Mouse (Mus musculus): ENCODE results near the gene Klhl29.

Klhl29 gene

DNA sequence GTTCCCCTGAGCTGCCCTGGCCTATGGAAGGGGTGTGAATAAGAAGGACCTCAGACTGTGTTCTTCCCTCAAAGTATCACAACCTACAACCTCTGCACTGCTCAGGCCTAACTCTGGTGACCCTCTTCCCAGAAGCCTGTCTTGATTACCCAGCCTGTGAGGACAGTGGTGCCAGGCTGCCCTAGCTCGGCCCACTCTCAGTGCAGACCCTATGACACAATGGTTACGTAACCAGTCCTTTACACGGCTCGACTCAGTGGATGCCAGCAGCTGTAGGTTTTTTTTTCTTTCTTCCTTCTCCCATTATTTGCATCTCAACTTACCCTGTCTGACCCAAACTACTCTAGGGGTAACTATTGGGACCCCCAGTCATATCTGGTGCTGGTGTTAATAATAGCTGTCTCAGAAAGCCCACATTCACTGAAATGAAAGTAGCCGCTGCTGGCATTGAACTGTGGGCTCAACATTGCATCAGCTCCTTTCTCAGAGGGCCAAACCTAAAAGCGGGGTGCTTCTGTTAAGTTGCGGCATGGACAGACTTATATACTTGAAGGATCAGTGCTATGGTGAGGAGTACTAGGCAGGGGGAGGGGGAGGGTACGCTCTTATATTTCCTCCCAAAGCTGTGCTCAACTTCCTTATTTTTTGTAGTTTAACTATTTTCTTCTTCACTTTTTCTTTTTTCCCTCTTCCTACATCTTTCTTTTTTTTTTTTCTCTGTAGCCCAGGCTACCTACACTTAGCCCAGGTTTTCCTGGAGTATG, 152.9 kb downstream of the Klhl29 start:
- in situ Hi-C loops (cut with MboI, MseI): no loop called here

DNA sequence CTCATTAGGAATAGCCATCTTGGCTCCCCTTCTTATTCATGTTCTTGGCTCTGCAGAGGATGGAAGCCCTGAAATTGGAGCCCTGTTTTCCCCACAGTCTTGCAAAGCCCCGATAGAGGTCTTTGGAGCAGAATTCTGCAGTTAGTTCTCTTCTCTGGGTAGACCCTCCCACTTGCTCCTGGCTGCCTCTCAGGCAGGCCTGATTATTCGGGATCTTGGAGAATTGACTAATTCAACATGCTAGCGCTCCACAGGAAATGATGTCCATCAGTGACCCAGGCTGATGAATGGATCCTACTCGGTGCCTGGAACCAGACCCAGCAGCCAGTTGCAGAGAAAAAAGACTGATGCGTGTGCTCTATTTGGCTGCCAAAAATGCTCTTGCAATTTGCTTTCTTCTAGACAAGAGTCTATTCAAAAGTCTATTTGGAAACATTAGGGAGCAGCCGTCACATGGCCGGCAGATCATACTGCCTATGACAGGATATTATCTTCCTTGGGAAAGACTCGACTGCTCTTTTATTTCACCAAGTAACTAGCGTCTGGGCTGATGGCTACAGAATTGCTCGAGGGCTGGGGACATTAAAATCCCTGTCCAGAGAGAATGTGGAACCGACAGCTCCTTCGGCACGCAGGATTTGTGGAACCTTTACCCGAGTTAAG, 155.4 kb downstream of the Klhl29 start:
- in situ Hi-C loops (cut with MboI, MseI): no loop called here

DNA sequence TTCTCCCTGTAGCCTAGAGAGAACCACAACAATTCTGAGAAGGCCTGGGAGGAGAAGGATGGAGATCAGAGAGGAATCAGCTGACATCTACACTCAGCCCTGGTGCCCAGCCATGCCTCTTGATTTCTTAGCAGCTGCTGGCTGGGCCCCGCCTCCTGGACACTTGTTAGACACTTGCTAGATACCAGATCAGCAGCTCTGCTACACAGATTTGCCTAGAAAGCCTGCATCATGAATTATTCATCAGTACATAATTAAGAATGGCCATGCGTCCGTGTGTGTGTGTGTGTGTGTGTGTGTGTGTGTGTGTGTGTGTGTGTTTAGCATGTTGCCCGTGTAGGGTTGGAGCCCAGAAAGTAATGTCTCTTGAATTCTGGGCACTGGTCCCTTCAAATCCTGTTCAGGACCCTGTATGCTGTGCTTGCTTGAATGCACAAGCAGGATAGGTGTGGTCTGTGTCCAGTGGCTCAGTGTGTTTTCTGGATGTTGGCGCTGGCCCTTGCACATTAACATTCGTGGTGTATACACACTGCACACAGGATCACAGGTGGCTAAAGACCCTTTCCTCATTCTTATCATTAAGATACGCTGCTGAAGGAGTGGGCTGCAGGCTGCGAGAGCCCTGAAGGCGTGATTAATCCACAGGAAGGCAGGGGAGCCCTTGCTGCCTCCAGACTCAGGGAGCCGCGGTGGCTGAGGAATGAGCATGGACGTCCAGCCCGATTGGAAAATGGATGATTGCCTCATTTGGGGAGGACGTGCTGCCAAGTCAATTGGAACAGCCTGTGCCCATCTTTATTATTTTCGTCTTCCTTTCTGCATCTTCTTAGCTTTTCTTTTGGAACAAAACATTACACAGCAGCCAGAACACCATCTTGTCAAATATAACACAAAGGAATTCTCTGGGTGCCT, 159.4 kb downstream of the Klhl29 start:
- in situ Hi-C loops (cut with MboI, MseI): no loop called here

DNA sequence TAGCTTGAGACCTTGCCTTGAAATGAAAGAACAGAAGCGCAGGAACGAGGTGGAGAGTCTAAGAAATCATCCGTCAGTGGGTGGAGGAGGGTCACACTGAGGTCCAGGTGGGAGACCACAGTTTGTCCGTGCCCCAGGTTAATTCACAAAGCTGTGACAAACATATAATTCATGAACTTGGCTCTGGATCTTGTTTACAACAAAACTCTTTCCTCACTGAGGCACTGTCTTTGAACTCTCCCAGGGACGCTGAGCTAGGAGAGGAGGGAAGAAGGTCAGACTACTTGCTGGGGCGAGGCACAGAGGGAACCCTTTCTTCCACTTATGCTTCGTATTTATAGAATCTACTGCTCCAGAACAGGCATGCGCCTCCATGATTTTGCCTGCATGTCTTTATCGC, 161.2 kb downstream of the Klhl29 start:
- in situ Hi-C loops (cut with MboI, MseI): no loop called here

DNA sequence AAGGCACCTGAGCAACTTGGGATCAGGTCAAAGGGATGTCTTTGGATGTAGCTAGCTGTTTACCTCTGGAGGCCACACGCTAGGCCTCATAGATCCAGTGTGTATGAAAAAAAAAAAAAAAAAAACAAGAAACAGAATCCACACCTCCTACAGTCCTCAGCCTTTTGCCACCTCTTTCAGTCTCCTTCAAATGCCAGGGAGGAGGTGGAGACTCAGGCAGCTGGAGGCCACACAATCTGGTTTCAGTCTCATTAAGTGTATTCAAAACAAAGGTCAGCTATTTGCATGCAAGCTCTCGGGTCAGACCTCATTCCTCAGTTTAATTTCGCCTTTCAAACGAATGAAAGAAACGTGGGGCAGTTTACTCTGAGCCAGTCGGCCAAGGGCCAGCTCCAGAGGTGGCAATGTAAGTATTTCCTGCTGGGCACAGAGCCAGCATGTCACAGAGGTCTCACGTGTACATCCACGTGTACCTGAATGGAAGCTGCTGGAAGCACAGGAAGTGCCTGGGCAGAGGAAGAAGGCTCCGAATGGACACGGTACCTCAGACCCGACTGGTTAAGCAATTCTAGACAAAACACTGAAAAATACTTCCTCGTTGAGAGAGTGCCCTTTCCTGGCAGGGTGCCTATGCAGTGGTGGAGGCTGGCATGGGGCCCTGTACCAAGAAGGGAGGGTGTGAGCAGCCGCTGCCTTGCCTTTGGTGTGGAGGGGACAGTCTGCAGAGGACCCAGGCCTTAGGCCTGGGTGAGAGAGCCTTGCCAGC, 162.0 kb downstream of the Klhl29 start:
- in situ Hi-C loops (cut with MboI, MseI): no loop called here

DNA sequence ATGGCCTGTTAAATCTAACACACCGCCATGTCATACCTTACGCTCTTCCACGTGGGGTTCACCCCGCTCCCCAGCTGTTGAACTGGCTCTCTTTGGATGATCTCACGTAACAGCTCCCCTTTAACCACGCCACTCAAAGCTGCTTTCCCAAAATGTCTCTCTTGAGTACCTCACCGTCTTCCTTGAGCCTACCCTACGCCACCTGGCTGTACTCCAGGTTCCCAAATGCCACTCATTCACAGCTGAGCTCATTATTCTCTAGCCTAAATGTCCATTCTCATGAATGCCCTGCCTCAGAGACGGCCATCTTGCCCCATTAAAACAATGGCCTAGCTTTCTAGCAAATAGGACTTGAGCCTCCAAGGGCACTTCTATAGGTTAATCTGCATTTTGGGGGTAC, 163.6 kb downstream of the Klhl29 start:
- in situ Hi-C loops (cut with MboI, MseI): no loop called here

DNA sequence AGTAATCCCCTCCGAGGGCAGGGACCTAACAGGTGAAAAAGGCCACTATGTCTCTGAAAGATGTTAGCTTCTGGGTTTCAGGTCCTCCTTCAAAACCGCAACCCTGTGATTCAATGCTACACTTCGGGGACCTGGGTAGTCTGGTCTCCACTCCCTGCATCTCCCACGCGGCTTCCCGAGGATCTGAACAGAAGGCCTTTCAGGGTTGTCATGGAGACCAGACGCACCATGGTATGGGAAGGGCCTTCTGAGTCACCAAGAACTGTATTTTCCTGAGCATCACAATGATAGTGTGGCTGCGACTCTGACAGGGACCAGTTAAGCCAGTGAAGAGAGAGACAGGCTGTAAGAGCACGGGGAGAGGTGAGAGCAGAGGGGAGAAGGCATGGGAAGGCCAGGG, 164.7 kb downstream of the Klhl29 start:
- in situ Hi-C loops (cut with MboI, MseI): no loop called here

DNA sequence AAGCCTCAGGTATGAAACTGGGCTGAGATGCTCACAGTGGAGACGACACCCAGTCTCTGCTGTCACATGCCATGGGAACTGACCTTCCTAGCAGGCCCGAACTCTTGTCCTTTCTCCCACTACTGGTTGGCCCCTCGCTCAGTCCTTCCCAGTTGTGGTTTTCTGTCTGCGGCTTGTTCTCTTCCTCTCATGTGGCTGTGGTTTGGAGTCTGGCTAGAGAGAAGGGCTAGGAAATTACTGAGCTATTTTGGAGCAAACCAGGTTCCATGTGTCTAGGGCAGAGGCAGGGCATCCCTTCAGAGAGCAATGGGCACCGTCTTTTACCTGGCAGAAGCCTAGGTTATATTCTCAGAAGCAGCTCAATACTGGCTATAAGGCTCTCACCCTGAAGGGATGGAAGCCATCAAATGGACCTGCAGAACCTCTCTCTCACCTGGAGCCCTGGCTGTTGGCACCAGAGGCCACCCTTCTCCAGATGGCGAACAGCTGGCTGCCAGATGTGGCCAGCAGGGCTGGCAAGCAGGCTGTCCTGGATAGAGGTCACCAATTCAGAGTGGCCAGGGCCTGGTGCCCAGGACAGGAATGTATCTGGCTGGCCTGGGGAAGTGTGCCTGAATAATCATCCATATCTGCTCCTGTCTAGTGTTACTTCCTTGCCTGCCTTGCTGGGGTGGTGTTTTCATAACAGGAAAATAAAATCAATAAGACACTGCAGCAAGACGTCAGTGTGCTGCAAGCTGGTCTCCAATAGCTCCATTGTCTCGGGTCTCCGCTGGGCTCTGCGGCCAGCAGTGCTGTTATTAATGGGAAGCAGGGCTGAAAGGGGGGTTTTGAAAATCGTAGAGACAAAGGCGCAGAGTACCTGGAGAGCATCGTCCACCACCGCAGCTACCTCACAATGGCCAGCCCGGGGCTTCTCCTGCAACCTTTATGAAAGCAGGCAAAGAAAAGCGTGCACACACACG, 167.3 kb downstream of the Klhl29 start:
- in situ Hi-C loops (cut with MboI, MseI): no loop called here

DNA sequence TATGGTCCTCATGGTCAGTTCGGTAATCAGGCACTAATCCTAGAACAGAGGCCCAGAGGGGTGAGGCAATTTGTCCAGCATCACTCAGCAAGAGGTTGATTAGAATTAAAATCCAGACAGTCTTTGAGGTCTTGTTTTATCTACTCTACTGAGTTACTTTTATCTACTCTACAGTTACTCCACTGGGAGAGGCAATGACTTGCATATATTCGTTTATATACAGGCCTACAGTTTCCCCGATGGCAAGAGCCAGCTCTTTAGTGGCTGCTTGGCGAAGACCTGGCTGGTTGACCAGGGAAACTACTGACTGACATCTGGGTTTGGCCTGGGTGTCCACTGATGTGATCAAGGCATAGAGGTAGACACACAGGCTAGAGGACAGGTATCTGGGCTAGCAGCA, 168.3 kb downstream of the Klhl29 start:
- in situ Hi-C loops (cut with MboI, MseI): no loop called here

DNA sequence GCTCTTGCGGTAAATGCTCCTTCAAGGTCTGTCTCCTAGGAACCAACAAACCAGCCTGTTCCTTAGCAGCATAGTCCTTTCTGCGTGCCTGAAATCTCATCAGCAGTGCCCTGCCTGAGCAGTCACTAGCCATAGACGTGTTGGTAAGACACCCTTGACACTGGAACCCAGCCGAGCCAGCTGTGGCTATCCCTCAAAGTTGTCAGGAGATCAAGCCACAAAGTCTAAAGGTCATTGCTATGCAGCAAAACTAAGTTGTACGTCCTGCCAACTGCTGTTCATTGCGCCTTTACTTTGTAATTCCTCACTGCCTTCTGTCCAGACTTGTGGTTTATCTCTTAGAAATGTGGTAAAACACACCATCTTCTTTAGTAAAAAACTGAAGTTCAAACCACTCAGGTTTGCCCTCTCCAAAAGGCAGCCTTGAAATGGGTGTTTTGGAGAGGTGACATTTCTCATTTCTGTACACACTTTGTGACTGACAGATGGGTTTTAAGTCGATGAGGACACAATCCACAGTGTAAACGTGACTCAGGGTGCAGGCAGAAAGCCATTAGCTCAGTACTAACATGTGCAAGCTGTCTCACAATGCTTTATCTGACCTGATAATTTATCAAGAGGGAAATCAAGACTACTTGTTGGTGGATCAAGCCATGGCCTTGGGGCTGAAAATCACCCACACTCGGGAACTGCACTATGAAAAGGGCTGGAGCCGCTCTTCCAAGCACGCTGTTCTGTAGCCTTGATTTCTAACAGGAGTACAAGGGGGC, 171.2 kb downstream of the Klhl29 start:
- in situ Hi-C loops (cut with MboI, MseI): no loop called here

DNA sequence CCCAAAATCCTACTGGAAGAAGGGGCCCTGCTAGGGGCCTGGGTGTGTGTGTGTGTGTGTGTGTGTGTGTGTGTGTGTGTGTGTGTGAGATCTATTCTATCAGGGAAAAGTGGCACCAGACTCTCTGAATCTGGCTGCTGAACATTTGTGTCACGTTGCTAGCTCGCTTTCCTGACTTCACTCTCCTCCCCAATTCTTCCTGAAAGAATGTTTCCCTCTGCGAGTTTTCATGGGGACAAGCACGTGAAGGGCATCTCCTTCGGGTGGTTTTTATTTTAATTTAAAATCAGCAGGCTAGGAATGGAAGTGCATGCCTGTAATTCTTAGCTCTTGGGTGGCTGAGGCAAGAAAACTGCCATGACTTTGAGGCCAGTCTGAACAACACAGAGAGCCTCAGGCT, 172.1 kb downstream of the Klhl29 start:
- in situ Hi-C loops (cut with MboI, MseI): no loop called here

DNA sequence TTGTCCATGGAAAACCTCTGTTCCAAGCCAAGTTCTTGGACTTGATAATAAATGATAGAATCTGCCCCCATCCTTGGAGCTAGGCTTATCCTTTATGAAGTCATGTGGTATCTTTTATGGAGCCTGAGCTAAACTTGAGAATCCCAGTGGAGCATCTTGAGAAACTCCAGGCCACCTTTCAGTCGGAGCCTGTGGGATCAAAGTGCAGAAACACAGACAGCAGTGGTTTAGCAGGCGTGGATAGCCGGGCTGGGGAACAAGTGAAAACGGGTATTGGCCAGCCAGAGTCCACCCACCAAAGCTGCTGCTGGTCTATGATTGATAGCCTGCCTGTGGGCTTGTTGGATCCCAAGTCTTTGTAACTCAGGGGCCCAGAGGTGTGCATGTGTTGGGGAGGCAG, 177.2 kb downstream of the Klhl29 start:
- in situ Hi-C loops (cut with MboI, MseI): no loop called here

DNA sequence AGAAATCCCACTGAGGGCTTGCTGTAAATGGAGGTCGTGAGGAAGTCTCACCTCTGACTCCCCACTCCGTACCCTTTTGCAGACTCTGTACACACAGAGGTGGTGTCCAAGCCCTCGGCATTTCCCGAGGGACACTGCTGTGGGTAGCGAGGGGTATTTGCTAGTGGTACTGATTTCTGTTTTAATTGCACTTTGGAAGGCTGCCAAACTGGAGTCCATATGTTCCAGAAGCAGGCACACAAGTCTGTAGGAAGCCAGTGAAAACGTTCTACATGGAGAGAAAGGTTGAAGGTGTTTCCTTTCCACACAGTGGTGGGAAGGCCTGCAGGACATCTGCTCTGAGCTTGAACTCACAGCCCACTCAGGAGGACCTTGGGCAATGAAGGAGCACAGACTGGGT, 181.3 kb downstream of the Klhl29 start:
- in situ Hi-C loops (cut with MboI, MseI): no loop called here

DNA sequence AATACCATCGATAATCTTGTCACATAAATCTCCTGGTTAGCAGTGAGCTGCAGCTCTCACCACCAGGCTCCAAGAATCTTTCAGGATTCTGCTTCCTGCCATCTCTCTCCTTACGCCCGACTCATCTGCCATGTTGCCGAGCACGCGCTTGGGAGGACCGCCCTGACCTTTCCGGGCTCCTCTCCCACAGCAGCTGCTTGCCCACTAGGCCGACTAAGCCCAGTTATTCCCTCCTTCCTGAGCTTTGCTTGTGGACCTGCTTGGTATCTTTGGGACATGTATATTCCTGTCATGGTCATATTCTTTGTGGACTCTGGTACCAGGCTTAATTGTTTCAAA, 183.1 kb downstream of the Klhl29 start:
- in situ Hi-C loops (cut with MboI, MseI): no loop called here

DNA sequence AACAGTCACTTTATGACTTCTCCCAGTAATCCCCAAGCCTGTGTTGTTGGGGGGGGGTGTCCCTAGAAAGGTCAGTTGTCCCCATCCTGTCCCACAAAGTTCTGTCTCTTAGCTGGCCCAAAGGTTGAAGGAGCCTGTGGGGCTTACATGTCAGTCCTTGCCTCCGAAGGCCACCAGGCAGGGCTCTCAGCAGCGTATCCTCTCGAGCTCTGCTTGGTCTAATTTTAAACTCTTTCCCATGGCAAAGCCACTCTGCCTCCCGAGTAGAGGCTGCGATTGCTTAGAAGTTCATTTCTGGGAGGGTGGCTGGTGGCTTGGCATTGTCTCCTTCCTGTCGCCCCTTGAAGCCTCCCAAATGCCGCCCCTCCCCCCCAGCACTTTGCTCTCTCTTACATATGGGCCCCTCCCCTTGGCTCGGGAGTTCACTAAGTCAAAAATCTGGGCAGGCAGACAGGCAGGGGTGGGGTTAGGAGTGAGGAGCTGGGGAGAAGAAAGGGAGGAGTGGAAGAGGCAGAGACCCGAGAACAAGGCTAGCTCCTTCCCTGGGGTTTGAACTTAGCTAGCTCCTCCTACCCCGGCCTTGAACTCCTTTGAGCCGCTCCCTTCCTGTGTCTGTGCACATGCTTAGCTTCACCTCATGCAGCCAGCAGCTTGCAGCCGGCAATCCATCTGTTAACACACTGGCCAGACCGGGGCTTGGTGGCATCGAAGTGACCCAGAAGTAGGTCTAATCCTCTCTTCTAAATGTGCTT, 183.7 kb downstream of the Klhl29 start:
- in situ Hi-C loops (cut with MboI, MseI): no loop called here

DNA sequence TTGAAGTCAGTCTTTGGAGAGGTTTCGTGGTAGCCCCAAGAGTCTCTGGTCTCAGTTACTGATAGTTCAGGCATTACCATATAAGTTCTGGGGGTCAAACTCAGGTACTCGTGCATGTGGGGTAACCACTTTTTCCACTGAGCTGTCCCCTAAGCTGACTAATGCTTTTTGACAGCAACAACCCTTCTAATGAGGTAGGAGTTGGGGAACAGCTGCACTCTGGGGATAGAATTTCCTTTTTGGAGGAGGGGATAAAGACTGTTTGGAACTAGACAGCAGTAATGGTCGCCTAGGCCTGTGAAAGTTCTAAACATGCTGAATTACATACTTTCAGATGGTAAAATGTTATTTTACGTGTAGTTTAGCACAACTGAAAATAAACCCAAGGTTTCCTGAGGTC, 184.3 kb downstream of the Klhl29 start:
- in situ Hi-C loops (cut with MboI, MseI): no loop called here

DNA sequence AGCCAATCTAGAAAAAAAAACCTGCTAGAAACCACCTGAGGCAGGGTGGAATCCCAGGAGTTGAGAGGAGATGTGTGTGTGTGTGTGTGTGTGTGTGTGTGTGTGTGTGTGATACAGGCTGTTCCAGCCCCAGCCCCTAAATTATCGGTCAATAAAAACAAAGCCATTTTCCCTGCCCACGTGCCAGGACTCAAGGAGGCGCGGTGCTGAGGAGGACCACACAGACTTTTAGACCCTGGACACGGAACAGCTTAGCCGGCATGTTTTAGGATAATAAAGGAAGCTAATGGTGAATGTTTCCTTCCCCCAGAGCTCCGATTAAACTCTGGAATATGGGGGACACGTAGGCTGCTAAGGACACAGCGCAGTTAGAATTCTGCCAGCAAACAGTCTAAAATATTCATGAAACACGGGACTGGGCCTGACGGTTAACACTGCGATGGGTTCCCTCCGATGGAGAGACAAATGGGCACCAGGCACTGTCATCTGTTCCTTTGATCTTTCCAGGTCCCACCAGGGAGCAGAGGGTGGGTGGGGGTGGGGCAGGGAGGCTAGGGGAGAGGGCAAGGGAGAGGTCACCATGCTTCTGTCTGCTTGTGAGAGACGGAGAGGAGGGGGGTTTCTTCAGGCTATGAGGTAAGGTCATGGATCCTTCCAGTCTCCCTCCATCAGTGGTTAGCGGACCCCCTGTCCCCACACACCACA, 185.9 kb downstream of the Klhl29 start:
- in situ Hi-C loops (cut with MboI, MseI): no loop called here

DNA sequence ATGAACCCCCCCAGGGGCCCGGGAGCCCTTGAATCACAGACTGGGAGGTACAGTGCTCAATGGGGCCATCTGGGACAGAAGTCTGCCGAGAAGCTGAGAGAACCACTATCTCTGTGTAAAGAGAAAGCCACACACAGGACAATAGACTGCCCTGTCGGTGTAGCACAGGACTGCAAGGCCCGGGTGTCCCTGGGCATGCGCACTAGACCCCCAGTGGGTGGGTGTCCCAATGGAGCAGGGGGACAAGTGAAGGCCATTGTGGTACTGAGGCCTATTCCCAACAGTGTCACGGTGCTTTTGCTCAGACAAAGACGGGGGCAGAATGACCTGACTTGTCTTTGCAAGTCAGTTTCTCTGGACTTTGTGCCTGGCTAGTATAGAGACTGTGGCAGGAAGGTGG, 186.6 kb downstream of the Klhl29 start:
- in situ Hi-C loops (cut with MboI, MseI): no loop called here

All from T-helper 1 cell (primary cell).